Mouse (Mus musculus) liver, embryonic 15.5 days (tissue): ENCODE results near the gene Acss2. TPM values are rescaled to one million over a fixed set of nuclear protein-coding genes. Genes with fewer than 3 reads are reported as not detected.

ENCODE experiments used
- ATAC-seq: fragments of 200-750 bp; cut with Nextera tagmentation; 2 replicates; pipeline ENCODE4 v1.8.0; 2017; ENCODE audit warnings: moderate number of reproducible peaks, mild to moderate bottlenecking, moderate library complexity; ENCODE audit not compliant: insufficient read depth
- H3K27ac ChIP-seq: fragments of 300-500 bp; sonication (generic); replicated peaks from 2 replicates; pipeline ENCODE4 v1.5.1; 2015; ENCODE audit warnings: mild to moderate bottlenecking, inconsistent platforms
- H3K27me3 ChIP-seq: fragments of 300-500 bp; sonication (generic); 2 replicates; pipeline ENCODE4 v1.6.1; 2015; ENCODE audit warnings: mild to moderate bottlenecking, inconsistent platforms
- H3K36me3 ChIP-seq: fragments of 300-500 bp; sonication (generic); replicated peaks from 2 replicates; pipeline ENCODE4 v1.6.1; 2015; ENCODE audit warnings: moderate library complexity, mild to moderate bottlenecking, inconsistent platforms
- H3K4me1 ChIP-seq: fragments of 300-500 bp; sonication (generic); replicated peaks from 2 replicates; pipeline ENCODE4 v1.6.1; 2015; ENCODE audit warnings: inconsistent platforms
- H3K4me2 ChIP-seq: fragments of 300-500 bp; sonication (generic); 2 replicates; pipeline ENCODE4 v1.6.1; 2015; ENCODE audit warnings: moderate library complexity, mild to moderate bottlenecking, inconsistent platforms
- H3K4me3 ChIP-seq: fragments of 300-500 bp; sonication (generic); replicated peaks from 2 replicates; pipeline ENCODE4 v1.5.1; 2015; ENCODE audit warnings: mild to moderate bottlenecking, inconsistent platforms
- H3K9ac ChIP-seq: fragments of 300-500 bp; sonication (generic); 2 replicates; pipeline ENCODE4 v1.6.1; 2015; ENCODE audit warnings: moderate library complexity, mild to moderate bottlenecking, inconsistent platforms
- H3K9me3 ChIP-seq: fragments of 300-500 bp; sonication (generic); replicated peaks from 2 replicates; pipeline ENCODE4 v1.6.1; 2016; ENCODE audit warnings: inconsistent platforms
- WGBS: fragments of 180-500 bp; shearing (Covaris S2); methylation state at CpG from one replicate; pipeline ENCODE4 v1.1.7; 2015; ENCODE audit warnings: mixed read lengths; ENCODE audit not compliant: insufficient replicate concordance; 5-methylcytosine and 5-hydroxymethylcytosine counted together
- polyA plus RNA-seq: library from polyadenylated mRNA; unstranded; fragments of >200 nt; fragmentation: Nextera tagmentation; extraction: Ambion mirVana; gene quantifications from 2 replicates; pipeline ENCODE4 v1.2.1, GENCODE M21; 2015

The Acss2 gene
- polyA plus RNA-seq, 1 experiment from 2014 or later, result 24.4 TPM

DNA sequence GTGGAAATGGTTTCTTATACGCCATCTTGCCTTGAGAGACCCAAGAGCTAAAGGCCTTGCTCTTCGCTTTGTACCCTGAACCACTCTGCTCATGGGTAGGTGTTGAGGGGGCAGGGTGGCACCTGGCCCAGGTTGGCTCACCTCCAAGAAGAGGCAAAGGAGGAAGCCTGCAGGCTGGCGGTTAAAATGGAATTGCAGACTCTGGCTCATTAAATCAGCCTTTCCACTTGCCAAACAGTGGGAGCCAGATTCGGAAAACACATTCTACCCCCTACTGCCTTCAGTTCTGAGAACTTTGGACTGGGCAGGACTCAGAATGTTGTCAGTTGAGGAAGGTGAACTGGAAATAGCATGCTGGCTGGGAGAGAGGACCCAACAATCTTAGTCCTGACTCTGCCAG is 57.0 kb downstream of the Acss2 start:
- H3K9ac ChIP-seq, result no peak overlapping the region
- no peaks in the 10 kb centered on the region for H3K9me3 ChIP-seq
- no peaks in the 10 kb centered on the region for H3K27me3 ChIP-seq
- WGBS, result 83% methylated on average over 4 of the region's 4 CpGs
- no peak overlapping the region for H3K4me2 ChIP-seq
- peaks cover 87% of the 10 kb centered on the region for H3K36me3 ChIP-seq
- no peak overlapping the region for H3K4me3 ChIP-seq
- H3K4me1 ChIP-seq, result no peaks in the 10 kb centered on the region; the same call in 1 of the 2 replicates
- H3K27ac ChIP-seq, result no peak overlapping the region
- ATAC-seq, result no peak

GRCm38 (mm10) chr2:155576656-155577055 is 58.9 kb downstream of the Acss2 start:
- 83% methylated on average over 9 of the region's 9 CpGs for WGBS
- H3K9me3 ChIP-seq, result no peaks in the 10 kb centered on the region
- H3K4me2 ChIP-seq, result no peak overlapping the region
- H3K9ac ChIP-seq, result no peak overlapping the region
- no peak for ATAC-seq
- H3K36me3 ChIP-seq, result peaks cover 94% of the 10 kb centered on the region
- no peaks in the 10 kb centered on the region for H3K27me3 ChIP-seq
- H3K27ac ChIP-seq, result no peak overlapping the region
- no peaks in the 10 kb centered on the region; the same call in 1 of the 2 replicates for H3K4me1 ChIP-seq
- H3K4me3 ChIP-seq, result no peak overlapping the region

DNA sequence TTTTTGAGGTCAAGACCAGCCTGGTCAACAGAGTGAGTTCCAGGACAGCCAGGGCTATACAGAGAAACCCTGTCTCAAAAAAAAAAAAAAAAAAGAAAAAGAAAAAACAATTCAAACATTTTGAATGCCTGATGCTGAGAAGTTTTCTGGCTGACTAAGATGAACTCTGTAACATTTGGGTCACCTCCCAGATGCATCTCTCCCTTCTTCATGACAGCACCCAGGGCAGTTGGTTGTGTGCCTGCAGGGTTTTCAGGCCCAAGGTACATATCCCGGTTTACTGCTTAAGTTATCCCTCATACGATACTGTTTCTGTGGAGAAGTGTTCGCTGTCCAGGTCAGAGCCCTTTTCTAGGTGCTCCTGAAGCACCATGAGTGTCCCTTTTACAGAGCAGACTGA is 62.6 kb downstream of the Acss2 start:
- no peak for ATAC-seq
- H3K4me3 ChIP-seq, result no peak overlapping the region
- no peak overlapping the region for H3K9ac ChIP-seq
- H3K4me1 ChIP-seq, result peaks cover 4% of the 10 kb centered on the region
- no peak overlapping the region for H3K27ac ChIP-seq
- WGBS, result 82% methylated on average over 3 of the region's 3 CpGs
- no peak overlapping the region for H3K4me2 ChIP-seq
- H3K27me3 ChIP-seq, result no peaks in the 10 kb centered on the region
- peaks cover 88% of the 10 kb centered on the region for H3K36me3 ChIP-seq
- H3K9me3 ChIP-seq, result no peaks in the 10 kb centered on the region

DNA sequence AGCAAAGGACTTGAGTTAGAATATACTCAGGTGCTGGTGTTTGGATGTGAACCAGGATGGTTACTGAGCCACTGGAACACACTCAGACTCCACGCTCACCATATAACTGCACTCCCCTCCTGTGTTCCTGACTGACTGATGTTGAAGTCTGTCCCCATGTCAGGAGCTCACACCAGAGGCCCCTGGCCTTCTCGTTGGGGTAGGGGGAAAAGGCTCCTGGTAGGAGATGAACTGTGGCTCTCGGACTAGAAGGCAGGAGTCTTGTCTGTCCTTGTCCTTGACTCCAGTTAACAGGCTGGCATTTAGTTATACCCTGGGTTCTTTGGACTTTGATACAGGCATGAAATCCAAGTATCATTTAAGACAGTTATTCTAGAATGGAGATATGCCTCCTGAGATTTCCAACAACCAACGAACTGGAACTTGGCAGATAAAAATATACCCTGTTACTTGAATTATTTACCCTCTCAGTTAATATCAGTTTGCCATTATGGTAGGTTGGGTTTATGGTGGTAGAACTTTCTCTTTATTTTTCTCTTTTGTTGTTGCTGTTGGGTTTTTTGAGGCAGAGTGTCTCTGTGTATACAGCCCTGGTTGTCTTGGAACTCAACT is 64.7 kb downstream of the Acss2 start:
- H3K9ac ChIP-seq, result no peak overlapping the region
- H3K9me3 ChIP-seq, result no peaks in the 10 kb centered on the region
- 66% methylated on average over 4 of the region's 4 CpGs for WGBS
- peaks cover 12% of the 10 kb centered on the region for H3K4me1 ChIP-seq
- H3K4me3 ChIP-seq, result no peak overlapping the region
- peaks cover 85% of the 10 kb centered on the region for H3K36me3 ChIP-seq
- no peak overlapping the region for H3K27ac ChIP-seq
- H3K4me2 ChIP-seq, result no peak overlapping the region
- H3K27me3 ChIP-seq, result no peaks in the 10 kb centered on the region
- ATAC-seq, result no peak

DNA sequence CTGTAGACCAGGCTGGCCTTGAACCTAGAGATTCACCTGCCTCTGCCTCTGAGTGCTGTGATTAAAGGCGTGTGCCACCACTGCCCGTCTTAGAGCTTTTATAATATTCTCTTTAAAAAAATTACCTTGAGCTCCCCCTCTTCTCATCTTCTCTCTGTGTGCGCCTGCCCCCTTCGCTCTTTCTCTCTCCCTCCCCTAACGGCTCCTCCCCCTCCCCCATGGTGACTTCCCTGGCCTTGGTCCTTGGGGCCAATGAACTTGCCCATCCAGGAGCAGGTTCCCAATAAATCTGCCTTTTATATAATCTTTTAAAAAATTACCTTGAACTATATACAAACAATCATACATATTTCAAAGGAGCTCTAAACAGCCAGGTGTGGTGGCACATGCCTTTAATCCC is 65.2 kb downstream of the Acss2 start:
- no peak overlapping the region for H3K27ac ChIP-seq
- no peak overlapping the region for H3K4me3 ChIP-seq
- peaks cover 12% of the 10 kb centered on the region for H3K4me1 ChIP-seq
- no peak overlapping the region for H3K4me2 ChIP-seq
- no peak overlapping the region for H3K9ac ChIP-seq
- no peaks in the 10 kb centered on the region for H3K27me3 ChIP-seq
- peaks cover 83% of the 10 kb centered on the region for H3K36me3 ChIP-seq
- no peak for ATAC-seq
- 89% methylated on average over 5 of the region's 5 CpGs for WGBS
- no peaks in the 10 kb centered on the region for H3K9me3 ChIP-seq

DNA sequence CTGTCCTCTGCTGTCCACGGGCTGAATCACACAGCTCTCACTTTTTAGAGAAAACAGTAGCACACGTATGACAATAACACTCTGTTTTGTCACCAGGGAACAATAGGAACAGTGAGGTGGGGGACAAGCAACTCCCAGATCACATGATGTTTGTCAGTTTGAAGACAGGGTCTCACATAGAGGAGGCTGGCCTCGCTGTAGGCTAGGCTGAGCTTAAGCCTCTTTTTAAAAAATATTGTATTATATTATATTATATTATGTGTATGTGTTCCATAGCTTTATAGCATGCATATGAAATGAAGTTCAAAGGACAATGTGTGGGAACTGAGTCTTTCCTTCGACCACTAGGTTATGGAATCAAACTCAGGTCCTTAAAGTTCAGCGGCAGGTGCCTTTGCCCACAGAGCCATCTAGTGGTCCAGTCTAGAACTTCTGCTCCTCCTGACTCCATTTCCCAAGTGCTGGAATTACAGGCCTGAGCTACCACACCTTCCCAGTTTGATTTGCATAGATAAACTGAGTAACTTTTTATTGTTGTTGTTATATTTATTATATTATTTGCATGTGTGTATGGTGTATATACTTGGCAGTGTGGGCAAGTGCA is 66.3 kb downstream of the Acss2 start:
- Histone ChIP-seq H3K27ac (no peak overlapping the region), H3K4me2 (no peak overlapping the region), H3K4me3 (no peak overlapping the region), H3K27me3 (no peaks in the 10 kb centered on the region), H3K9ac (no peak overlapping the region), H3K9me3 (no peaks in the 10 kb centered on the region), H3K4me1 (peaks cover 18% of the 10 kb centered on the region), H3K36me3 (peaks cover 73% of the 10 kb centered on the region)
- ATAC-seq, result no peak
- 49% methylated on average over 5 of the region's 5 CpGs for WGBS

GRCm38 (mm10) chr2:155585082-155585481 is 67.3 kb downstream of the Acss2 start:
- Histone ChIP-seq H3K4me2 (no peak overlapping the region), H3K27me3 (no peaks in the 10 kb centered on the region), H3K4me3 (no peak overlapping the region), H3K9ac (no peak overlapping the region; the same call in 1 of the 2 replicates), H3K36me3 (peaks cover 63% of the 10 kb centered on the region), H3K9me3 (no peaks in the 10 kb centered on the region), H3K4me1 (peaks cover 29% of the 10 kb centered on the region), H3K27ac (0 out of 2 replicates have a peak overlapping the region, but pooled peaks have one; percentile 29)
- 78% methylated on average over 9 of the region's 9 CpGs for WGBS
- ATAC-seq, result no peak; the same call in 1 of the 2 replicates

DNA sequence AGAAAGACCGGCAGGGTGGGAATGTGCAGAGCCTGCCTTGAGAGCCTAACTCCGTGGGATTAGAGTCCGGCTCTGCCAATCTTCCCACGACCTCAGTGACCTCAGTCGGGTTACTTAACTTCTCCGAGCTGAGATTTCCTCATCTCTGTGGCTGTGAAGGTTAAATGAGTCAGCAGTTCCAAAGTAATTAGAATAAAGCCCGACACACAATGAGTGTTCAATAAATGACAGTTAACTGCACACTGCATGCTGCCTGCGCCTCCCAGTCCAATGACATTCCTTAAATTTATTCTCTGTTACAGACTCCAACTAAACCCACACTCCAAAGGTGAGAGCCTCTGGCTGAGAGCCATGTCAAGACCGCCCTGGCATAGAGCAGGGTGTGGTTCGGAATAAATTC is 67.7 kb downstream of the Acss2 start:
- Histone ChIP-seq H3K4me3 (no peak overlapping the region), H3K27ac (0 out of 2 replicates have a peak overlapping the region, but pooled peaks have one; percentile 29), H3K36me3 (peaks cover 60% of the 10 kb centered on the region), H3K4me1 (peaks cover 33% of the 10 kb centered on the region), H3K9ac (no peak overlapping the region; the same call in 1 of the 2 replicates), H3K27me3 (no peaks in the 10 kb centered on the region), H3K4me2 (peak overlapping the region; percentile 10; the same call in 1 of the 2 replicates), H3K9me3 (no peaks in the 10 kb centered on the region)
- 59% methylated on average over 10 of the region's 10 CpGs for WGBS
- peak; percentile 27; the same call in 1 of the 2 replicates for ATAC-seq

DNA sequence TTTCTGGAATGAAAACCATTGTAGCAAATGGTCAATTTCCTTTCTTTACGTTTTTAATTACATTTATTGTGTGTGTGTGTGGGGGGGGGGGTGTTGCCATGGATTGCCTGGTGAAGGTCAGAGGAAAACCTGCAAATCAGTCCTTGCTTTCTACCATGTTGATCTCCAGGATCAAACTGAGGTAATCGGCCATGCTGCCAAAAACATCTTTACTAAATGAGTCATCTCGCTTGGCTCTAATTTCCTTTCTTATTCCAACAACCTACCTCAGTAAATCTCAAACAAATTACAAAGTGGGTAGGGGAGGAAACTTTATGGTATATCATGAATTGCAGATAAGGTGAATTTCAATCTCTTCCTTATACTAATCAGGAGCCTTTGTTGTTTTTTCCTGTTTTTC is 70.4 kb downstream of the Acss2 start:
- no peak overlapping the region for H3K9ac ChIP-seq
- no peak overlapping the region for H3K27ac ChIP-seq
- no peak overlapping the region for H3K4me2 ChIP-seq
- no peaks in the 10 kb centered on the region for H3K27me3 ChIP-seq
- H3K4me3 ChIP-seq, result no peak overlapping the region
- 70% methylated on average over 3 of the region's 3 CpGs for WGBS
- no peaks in the 10 kb centered on the region for H3K9me3 ChIP-seq
- peaks cover 35% of the 10 kb centered on the region for H3K36me3 ChIP-seq
- peaks cover 52% of the 10 kb centered on the region for H3K4me1 ChIP-seq
- ATAC-seq, result no peak

DNA sequence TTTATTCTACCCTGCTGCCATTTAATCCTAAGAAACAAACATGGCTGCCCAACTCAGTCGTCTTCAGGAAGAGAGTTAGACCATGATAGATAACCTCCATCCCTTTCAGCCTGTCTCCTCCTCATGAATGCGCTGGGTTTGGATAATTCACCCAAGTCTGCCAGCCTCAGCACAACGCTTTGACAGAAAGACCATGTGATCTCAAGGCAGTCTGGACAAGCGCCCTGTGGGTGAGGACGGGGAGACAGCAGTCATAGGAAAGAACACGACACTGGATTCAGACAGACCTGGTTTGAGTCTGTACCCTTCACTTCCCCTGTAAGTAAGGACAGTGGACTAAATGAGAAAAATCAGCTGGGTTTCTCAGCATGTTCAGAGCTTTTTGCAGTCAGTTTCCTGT is 71.8 kb downstream of the Acss2 start:
- peaks cover 65% of the 10 kb centered on the region for H3K4me1 ChIP-seq
- WGBS, result 74% methylated on average over 6 of the region's 6 CpGs

DNA sequence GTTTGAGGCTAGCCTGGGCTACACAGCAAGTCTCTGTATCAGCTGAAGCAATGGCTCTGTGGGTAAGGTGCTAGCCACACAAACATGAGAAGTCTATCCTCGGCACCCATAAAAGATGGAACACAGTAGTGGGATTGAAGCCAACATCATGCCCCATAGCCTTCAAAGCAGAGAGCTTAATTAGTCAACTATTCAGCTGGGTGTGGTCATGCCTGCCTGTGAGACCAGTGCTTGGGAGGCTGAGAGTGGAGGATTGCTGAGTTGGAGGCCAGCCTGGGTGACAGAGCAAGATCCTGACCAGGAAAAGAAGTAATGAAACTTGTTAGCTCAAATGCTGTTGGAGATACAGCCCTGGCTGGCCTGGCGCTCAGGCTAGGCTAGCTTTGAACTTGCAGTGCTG is 73.1 kb downstream of the Acss2 start:
- peak overlapping the region; percentile 88 for H3K27ac ChIP-seq
- H3K4me3 ChIP-seq, result peak overlapping the region; percentile 72
- H3K9me3 ChIP-seq, result no peaks in the 10 kb centered on the region
- H3K4me1 ChIP-seq, result peaks cover 69% of the 10 kb centered on the region
- H3K36me3 ChIP-seq, result peaks cover 16% of the 10 kb centered on the region
- peak overlapping the region; percentile 84 for H3K4me2 ChIP-seq
- ATAC-seq, result peak; percentile 9; the same call in 1 of the 2 replicates
- H3K27me3 ChIP-seq, result no peaks in the 10 kb centered on the region
- 86% methylated on average over 2 of the region's 2 CpGs for WGBS
- H3K9ac ChIP-seq, result peak overlapping the region; percentile 77; the same call in 1 of the 2 replicates

More for the DNA sequence above, 71.8 kb downstream of the Acss2 start:
- peak overlapping the region; percentile 88 for H3K27ac ChIP-seq
- no peak overlapping the region for H3K9ac ChIP-seq
- H3K4me3 ChIP-seq, result no peak overlapping the region
- no peaks in the 10 kb centered on the region for H3K27me3 ChIP-seq
- ATAC-seq, result no peak
- no peaks in the 10 kb centered on the region for H3K9me3 ChIP-seq
- peaks cover 29% of the 10 kb centered on the region for H3K36me3 ChIP-seq
- H3K4me2 ChIP-seq, result peak overlapping the region; percentile 29
